Mouse (Mus musculus): ENCODE data around the gene Ncoa6.

Gene Ncoa6

DNA sequence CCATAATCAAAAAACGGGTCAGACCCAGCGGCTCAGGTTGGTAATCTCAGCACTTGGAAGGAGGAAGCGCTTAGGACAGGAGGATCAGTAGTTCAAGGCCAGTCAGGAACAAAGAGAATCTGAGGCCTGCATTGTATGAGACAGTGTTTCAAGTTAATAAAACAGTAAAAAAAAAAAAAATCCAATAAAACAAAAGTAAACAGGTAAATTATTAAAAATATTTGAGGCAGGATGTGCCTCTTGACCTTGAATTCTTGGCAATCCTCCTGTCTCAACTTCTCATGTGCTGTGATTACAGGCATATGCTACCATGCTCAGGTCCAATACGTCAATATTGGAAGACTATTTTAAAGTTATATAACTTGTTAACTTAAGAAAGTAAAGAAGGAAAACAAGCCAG, 30.8 kb downstream of the Ncoa6 start:
- DNase-seq (ENCODE audit: low spot score in 2 of 2): no peak

DNA sequence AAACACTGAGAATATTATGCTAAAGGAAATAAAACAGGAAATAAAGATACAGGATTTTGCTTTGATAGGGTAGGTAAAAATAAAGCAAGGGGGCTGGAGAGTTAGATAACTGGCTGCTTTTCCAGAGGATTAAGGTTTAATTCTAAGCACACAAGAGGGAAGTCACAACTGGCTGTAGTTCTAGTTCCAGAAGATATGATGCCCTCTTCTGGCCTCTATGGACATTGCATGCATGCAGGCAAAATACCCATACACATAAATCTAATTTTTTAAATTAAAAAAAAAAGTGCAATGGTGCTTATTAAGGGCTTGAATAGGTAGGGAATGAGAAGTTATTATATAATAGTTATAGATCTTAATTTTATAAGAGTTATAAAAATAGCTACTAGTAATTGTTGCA, 37.2 kb downstream of the Ncoa6 start:
- peak in 1 of 2 experiments; percentile 48 for DNase-seq (ENCODE audit: low spot score in 2 of 2)

DNA sequence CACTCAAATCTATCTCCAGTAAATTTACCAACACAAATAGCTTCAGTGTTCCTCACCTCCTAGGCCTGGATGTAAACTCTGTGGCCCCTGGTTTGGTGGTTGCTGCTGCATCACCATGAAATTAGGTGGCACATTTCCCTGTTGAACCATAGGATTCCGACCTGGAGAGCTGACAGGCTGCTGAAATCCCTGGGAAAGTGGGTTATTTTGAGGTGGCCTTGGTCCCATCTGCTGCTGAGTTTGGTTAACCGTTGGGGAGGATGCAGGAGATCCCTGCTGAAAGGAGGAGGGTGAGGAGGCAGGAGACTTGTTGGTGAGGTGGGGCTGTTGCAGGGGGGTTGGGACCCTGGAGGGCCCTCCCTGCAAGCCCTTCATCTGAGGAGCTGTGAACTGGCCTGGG, 52.8 kb downstream of the Ncoa6 start:
- DNase-seq (ENCODE audit: low spot score in 2 of 2): no peak

GRCm38 (mm10) chr2:155404635-155405034, 69.1 kb downstream of the Ncoa6 start:
- DNase-seq (ENCODE audit: low spot score in 2 of 2): no peak

- no peak for DNase-seq (ENCODE audit: low spot score in 2 of 2)
These were observed 71.8 kb downstream of the Ncoa6 start for GRCm38 (mm10) chr2:155401926-155402325.

GRCm38 (mm10) chr2:155400276-155400675, 73.4 kb downstream of the Ncoa6 start:
- no peak for DNase-seq (ENCODE audit: low spot score in 2 of 2)

DNA sequence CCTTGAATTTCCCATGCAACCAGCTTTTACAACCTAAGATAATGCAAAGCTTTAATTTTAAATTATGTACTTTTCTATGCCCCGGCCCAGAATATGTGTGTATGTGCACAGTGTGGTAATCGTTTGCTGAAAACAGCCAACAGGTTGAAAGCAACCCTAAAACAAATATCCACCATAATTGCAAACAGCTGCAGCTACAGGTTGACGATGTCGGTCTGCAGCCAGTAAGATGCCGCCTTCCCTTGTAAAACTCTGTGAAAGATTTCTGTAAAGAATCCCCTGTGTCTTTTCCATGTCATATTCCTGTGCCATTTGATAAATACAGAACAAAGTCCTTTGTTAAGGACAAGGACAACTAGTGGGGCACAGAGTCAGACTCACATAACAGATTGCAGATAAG, 79.1 kb downstream of the Ncoa6 start:
- no peak for DNase-seq (ENCODE audit: low spot score in 2 of 2)

- DNase-seq (ENCODE audit: low spot score in 2 of 2): no peak
These were observed 85.1 kb downstream of the Ncoa6 start for GRCm38 (mm10) chr2:155388573-155388972.

GRCm38 (mm10) chr2:155387052-155387451, 86.6 kb downstream of the Ncoa6 start:
- no peak for DNase-seq (ENCODE audit: low spot score in 2 of 2)

- no peak for DNase-seq (ENCODE audit: low spot score in 2 of 2)
These were observed 87.2 kb downstream of the Ncoa6 start for GRCm38 (mm10) chr2:155386534-155386899.

GRCm38 (mm10) chr2:155385731-155386533, 87.8 kb downstream of the Ncoa6 start:
- no peak for DNase-seq (ENCODE audit: low spot score in 2 of 2)

- DNase-seq (ENCODE audit: low spot score in 2 of 2): peak; percentile 71 to 90
These were observed 88.6 kb downstream of the Ncoa6 start for GRCm38 (mm10) chr2:155385090-155385489.

DNA sequence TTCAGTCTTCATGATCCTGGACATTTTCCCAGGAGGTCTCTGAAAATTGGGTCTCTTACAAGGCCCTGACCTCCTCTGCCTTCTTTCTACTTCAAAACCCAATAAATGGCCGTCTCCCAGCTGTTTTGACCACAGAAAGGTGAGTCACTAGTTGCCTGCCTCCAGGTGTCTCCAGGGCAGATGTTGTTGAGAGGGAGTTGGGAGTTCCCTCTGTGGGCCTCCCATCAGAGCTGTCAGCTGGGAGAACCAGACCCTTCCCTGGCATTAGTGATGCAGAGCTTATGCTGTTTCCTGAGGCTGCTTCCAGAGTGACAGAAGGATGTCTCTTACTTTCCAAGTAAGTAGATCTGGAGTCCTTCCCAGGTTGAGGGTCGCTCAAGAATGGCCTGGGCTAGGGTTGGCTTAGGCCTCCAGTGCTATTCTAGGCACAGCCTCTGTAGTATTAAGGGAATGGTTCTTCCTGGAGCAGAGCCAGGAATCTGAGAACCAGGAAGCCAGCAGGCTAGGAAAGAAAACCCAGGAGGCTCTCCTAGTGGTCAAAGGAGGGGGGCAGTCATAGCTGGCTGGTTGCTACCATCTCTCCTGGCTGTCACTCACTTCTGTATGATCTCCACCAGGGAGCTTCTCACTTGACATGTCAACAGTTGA, 90.8 kb downstream of the Ncoa6 start:
- DNase-seq (ENCODE audit: low spot score in 2 of 2): no peak

DNA sequence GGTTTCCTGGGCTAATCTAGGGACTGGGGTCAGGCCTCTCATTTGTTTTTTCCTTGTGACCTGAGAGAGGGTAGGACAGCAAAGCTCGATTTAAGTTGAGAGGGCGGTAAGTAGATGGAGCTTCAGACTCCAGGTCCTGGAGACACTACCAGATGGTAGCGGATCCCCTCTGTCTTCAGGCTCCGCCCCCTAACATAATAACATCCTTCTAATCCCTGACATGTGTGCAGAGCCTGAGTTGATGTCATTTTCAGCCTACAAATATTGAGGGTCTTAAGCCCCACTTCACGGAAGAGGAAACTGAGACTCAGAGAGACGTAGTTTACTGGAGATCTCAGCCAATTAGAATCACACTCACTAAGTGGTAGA, 91.4 kb downstream of the Ncoa6 start:
- no peak for DNase-seq (ENCODE audit: low spot score in 2 of 2)

GRCm38 (mm10) chr2:155381643-155382331, 91.9 kb downstream of the Ncoa6 start:
- peak; percentile 95 to 98 for DNase-seq (ENCODE audit: low spot score in 2 of 2)

- DNase-seq (ENCODE audit: low spot score in 2 of 2): no peak
These were observed 92.6 kb downstream of the Ncoa6 start for GRCm38 (mm10) chr2:155381060-155381437.

DNA sequence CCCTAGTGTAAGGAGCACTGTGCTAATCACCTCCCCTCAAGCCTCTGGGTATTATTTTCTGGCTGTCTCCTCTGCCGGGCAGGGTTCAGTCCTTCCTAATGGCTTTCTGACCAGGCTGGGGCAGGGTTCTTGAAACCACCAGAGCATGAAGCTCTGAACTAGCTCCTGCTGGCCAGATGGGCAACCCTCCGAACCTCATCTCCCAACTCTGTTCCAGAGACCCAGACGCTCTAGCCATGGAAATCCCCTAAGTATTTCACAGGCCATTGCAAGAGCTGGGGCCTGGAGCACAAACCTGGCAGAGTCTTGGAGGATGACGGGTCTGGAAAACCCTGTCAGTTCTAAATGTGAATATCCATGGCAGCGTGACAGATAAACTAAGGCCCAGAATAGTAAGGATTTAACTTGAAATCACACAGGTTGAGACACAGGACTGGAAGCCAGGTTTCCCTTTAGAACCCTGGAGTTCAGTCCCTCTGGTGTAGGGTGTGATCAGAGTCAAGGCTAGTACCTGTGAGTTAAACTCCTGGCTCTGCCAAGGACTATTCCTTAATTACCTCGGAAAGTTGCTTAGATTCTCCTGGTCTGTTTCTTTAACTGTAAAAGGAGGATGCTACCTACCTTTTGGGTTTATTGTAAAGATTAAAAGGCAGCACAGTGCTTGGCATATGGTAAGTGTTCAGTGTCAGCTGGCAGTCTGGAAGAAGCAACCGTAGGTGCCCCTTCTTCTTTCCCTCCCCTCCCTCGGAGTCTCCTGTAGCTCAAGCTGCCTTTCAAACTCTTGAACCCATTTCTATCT, 93.2 kb downstream of the Ncoa6 start, which contains the start of gene Trp53inp2:
Trp53inp2 (plus strand) TSS at position 799 of the 799 bp plus-strand sequence.
- no peak for DNase-seq (ENCODE audit: low spot score in 2 of 2)

DNA sequence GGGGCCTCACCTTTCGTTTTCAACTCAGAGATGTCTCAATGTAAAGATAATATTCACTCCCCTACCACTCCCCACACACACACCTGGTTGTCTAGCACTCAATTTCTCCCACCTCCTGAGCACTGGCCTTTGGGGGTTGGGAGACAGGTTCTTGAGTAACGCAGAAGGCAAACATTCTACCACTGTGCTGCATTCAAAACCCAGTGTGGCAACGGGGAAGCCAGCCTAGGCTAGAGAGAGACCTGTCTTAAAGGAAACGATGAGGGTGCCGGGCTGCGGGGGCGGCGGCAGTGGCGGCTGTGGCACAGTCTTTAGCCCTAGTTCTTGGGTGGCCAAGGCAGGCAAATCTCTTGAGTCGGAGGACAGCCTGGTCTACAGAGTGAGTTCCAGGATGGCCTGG, 97.5 kb downstream of the Ncoa6 start:
- DNase-seq (ENCODE audit: low spot score in 2 of 2): no peak

GRCm38 (mm10) chr2:155374521-155374920, 99.2 kb downstream of the Ncoa6 start:
- no peak for DNase-seq (ENCODE audit: low spot score in 2 of 2)

DNA sequence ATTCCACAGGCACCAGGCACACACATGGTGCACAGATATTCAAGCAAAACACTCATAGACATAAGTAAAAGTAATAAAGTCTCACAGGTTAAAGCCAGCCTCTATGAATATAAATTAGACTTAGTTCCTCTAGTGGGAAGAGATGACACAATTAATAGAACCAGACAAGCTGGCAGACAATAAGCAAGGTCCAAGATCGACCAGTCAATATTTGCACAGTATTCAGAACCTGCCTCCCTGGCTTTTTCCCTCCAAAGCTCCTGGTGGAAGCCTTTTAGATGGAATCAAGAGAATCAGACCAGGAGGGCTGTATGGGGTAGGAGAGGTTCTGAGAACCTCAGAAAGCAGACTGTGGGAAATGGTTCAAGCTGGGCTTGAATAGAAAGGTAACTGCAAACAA, 99.8 kb downstream of the Ncoa6 start:
- DNase-seq (ENCODE audit: low spot score in 2 of 2): no peak

DNA sequence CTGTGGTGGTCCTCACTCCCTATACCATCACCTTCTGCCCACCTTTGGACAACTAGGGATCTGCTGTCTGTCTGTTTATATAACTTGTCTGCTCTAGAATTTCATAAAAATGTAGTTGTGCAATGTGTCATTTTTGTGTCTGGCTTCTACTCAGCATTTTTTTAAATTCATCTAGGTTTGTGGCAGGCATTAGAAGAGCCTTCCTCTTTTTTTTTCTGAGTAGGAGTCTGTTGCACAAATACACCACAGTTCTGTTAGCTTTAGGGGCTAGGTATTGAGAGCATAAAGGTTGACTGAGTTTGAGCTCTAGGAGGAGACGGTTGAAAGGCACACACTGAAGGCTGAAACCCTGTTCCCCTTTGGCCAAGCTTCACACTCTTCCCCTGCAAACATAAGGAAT, 100.4 kb downstream of the Ncoa6 start:
- DNase-seq (ENCODE audit: low spot score in 2 of 2): no peak

DNA sequence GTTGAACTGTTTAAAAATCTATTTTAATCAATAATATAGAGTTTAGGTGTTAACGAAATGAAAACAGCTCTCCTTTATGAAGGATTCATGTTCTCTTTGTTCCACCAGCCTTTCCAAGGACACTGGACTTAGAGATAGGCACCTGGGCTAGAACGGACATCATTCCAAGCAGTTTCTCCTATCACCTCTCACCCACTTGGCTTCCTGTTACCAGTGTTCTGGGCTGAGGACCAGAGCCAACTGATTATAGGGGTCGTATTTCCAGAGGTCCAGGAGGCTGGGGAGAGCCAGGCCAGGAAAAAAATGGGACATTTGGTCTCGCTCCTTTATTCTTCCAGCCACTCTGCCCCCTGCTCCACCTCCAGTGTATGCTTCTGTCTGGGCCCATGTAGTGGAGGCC, 101.2 kb downstream of the Ncoa6 start:
- DNase-seq (ENCODE audit: low spot score in 2 of 2): no peak
